Mouse (Mus musculus) midbrain, embryonic 11.5 days (tissue): ENCODE data around the gene Opn1mw. TPM values are rescaled to one million over a fixed set of nuclear protein-coding genes. Genes with fewer than 3 reads are reported as not detected.
"Not testable (repeated sequence)": the region's sequence is repeated elsewhere in the genome, so short reads cannot be mapped to it uniquely, and the experiment has no call there.

Experiments
- ATAC-seq: fragments of 200-750 bp; cut with Nextera tagmentation; 2 replicates; pipeline ENCODE4 v1.8.0; 2017; ENCODE audit warnings: moderate TSS enrichment, moderate library complexity; ENCODE audit not compliant: low FRiP score
- DNase-seq: peaks from one replicate; pipeline ENCODE4 v3.0.0; 2015; ENCODE audit warnings: low spot score; ENCODE audit errors: missing footprints
- H3K27ac ChIP-seq: fragments of 300-500 bp; sonication (generic); 2 replicates; pipeline ENCODE4 v1.5.1; 2014; ENCODE audit warnings: low read depth, low read length
- H3K27me3 ChIP-seq: fragments of 300-500 bp; sonication (generic); 2 replicates; pipeline ENCODE4 v1.6.1; 2014; ENCODE audit warnings: mild to moderate bottlenecking, low read length, moderate library complexity, mixed read lengths; ENCODE audit not compliant: control insufficient read depth, insufficient read depth
- H3K36me3 ChIP-seq: fragments of 300-500 bp; sonication (generic); 2 replicates; pipeline ENCODE4 v1.6.1; 2014; ENCODE audit warnings: mild to moderate bottlenecking, low read length, moderate library complexity, mixed read lengths; ENCODE audit not compliant: control insufficient read depth, insufficient read depth
- H3K4me1 ChIP-seq: fragments of 300-500 bp; sonication (generic); 2 replicates; pipeline ENCODE4 v1.6.1; 2014; ENCODE audit warnings: low read length; ENCODE audit not compliant: control insufficient read depth, insufficient read depth
- H3K4me2 ChIP-seq: fragments of 300-500 bp; sonication (generic); 2 replicates; pipeline ENCODE4 v1.6.1; 2014; ENCODE audit warnings: mild to moderate bottlenecking, moderate library complexity
- H3K4me3 ChIP-seq: fragments of 300-500 bp; sonication (generic); 2 replicates; pipeline ENCODE4 v1.5.1; 2014; ENCODE audit warnings: low read depth, low read length
- H3K9ac ChIP-seq: fragments of 300-500 bp; sonication (generic); 2 replicates; pipeline ENCODE4 v1.6.1; 2014; ENCODE audit warnings: low read length
- H3K9me3 ChIP-seq: fragments of 300-500 bp; sonication (generic); 2 replicates; pipeline ENCODE4 v1.6.1; 2016; ENCODE audit warnings: low read length; ENCODE audit not compliant: control insufficient read depth
- WGBS: fragments of 180-500 bp; shearing (Covaris S2); extraction: QIAGEN DNeasy Blood & Tissue Kit; methylation state at CpG from one replicate; pipeline ENCODE4 v1.1.7; 2014; 5-methylcytosine and 5-hydroxymethylcytosine counted together
- polyA plus RNA-seq: library from polyadenylated mRNA; unstranded; fragments of >200 nt; fragmentation: Nextera tagmentation; extraction: Ambion mirVana; gene quantifications from 2 replicates; pipeline ENCODE4 v1.2.1, GENCODE M21; 2014

Opn1mw gene
- polyA plus RNA-seq, 1 experiment from 2014 or later: not detected

- no peaks in the 10 kb centered on the region for H3K36me3 ChIP-seq
- no peaks in the 10 kb centered on the region for H3K4me1 ChIP-seq
- H3K4me3 ChIP-seq: no peak overlapping the region
- DNase-seq (no peak), ATAC-seq (no peak; the same call in 1 of the 2 replicates)
- H3K27me3 ChIP-seq: no peaks in the 10 kb centered on the region
- H3K9ac ChIP-seq: no peak overlapping the region
- no peak overlapping the region for H3K27ac ChIP-seq
- WGBS: 22% methylated on average over 10 of the region's 10 CpGs
- no peaks in the 10 kb centered on the region for H3K9me3 ChIP-seq
- peak overlapping the region; percentile 22; the same call in 1 of the 2 replicates for H3K4me2 ChIP-seq
These were observed 11.8 kb upstream of the Opn1mw start for GRCm38 (mm10) chrX:74115511-74115910.

- Histone ChIP-seq H3K9me3 (no peaks in the 10 kb centered on the region), H3K4me2 (no peak overlapping the region), H3K4me3 (no peak overlapping the region), H3K9ac (no peak overlapping the region), H3K36me3 (no peaks in the 10 kb centered on the region), H3K27ac (no peak overlapping the region), H3K4me1 (no peaks in the 10 kb centered on the region), H3K27me3 (no peaks in the 10 kb centered on the region; the same call in 1 of the 2 replicates)
- no peak for ATAC-seq
- no peak for DNase-seq
- 60% methylated on average over 2 of the region's 2 CpGs for WGBS
These were observed 2.3 kb upstream of the Opn1mw start for GRCm38 (mm10) chrX:74124975-74125374.

- H3K27ac ChIP-seq, DNase-seq, H3K36me3 ChIP-seq, H3K4me2 ChIP-seq, H3K4me3 ChIP-seq, H3K27me3 ChIP-seq, H3K9me3 ChIP-seq, H3K9ac ChIP-seq, H3K4me1 ChIP-seq, ATAC-seq: not testable (repeated sequence)
- WGBS: 24% methylated on average over 1 of the region's 1 CpGs
These were observed 8.0 kb downstream of the Opn1mw start, which contains the start of gene Mecp2 for GRCm38 (mm10) chrX:74135263-74135662. Gene Mecp2 (minus strand): TSS chrX:74135363.

- no peak within 1 kb of the TSS for H3K27ac ChIP-seq
- H3K4me3 ChIP-seq: no peak within 1 kb of the TSS
- H3K9ac ChIP-seq: no peak within 1 kb of the TSS
- DNase-seq (no peak), ATAC-seq (no peak)
- no peak within 1 kb of the TSS for H3K4me2 ChIP-seq
- no peaks in the 10 kb centered on the region for H3K9me3 ChIP-seq
- H3K27me3 ChIP-seq: no peaks in the 10 kb centered on the region
- H3K4me1 ChIP-seq: no peaks in the 10 kb centered on the region
- WGBS: 80% methylated on average over 1 of the region's 1 CpGs
- no peaks in the 10 kb centered on the region for H3K36me3 ChIP-seq
These were observed 40.5 kb downstream of the Opn1mw start, which contains the start of gene Tex28 for GRCm38 (mm10) chrX:74167738-74168137. Gene Tex28 (minus strand): TSS chrX:74167838.

- H3K4me3 ChIP-seq: no peak within 1 kb of the TSS
- no peaks in the 10 kb centered on the region for H3K9me3 ChIP-seq
- no peaks in the 10 kb centered on the region for H3K27me3 ChIP-seq
- no peaks in the 10 kb centered on the region for H3K36me3 ChIP-seq
- no peak within 1 kb of the TSS for H3K4me2 ChIP-seq
- ATAC-seq (no peak), DNase-seq (no peak)
- no peak within 1 kb of the TSS for H3K27ac ChIP-seq
- H3K9ac ChIP-seq: no peak within 1 kb of the TSS
- H3K4me1 ChIP-seq: no peaks in the 10 kb centered on the region
- 86% methylated on average over 17 of the region's 17 CpGs for WGBS
These were observed 49.7 kb downstream of the Opn1mw start, which contains the start of gene Tktl1 for GRCm38 (mm10) chrX:74176959-74177358. Gene Tktl1 (plus strand): TSS chrX:74177259.

Other genes with a start within 250 kb of the Opn1mw start
- not detected in 2 replicates for gene Avpr2, start 235.4 kb upstream of the Opn1mw start, polyA plus RNA-seq
- 18.3 and 21.3 TPM in 2 replicates for gene L1cam, start 231.4 kb upstream of the Opn1mw start, polyA plus RNA-seq
- 1.7 and 2.1 TPM in 2 replicates for gene Arhgap4, start 205.6 kb upstream of the Opn1mw start, polyA plus RNA-seq
- 117 and 121 TPM in 2 replicates for gene Naa10, start 205.5 kb upstream of the Opn1mw start, polyA plus RNA-seq
- gene Renbp, start 196.6 kb upstream of the Opn1mw start, polyA plus RNA-seq: 14.4 and 17.6 TPM in 2 replicates
- 74.5 and 75.1 TPM in 2 replicates for gene Hcfc1, start 161.1 kb upstream of the Opn1mw start, polyA plus RNA-seq
- gene Irak1, start 103.5 kb upstream of the Opn1mw start, polyA plus RNA-seq: 30.5 and 31.6 TPM in 2 replicates
- gene Mecp2, start 7.9 kb downstream of the Opn1mw start, polyA plus RNA-seq: 15.3 and 17.1 TPM in 2 replicates
- gene Tex28, start 40.4 kb downstream of the Opn1mw start, polyA plus RNA-seq: not detected in 2 replicates
- gene Tktl1, start 49.8 kb downstream of the Opn1mw start, polyA plus RNA-seq: not detected in 2 replicates
- 178 and 185 TPM in 2 replicates for gene Flna, start 122.4 kb downstream of the Opn1mw start, polyA plus RNA-seq
- gene Emd, start 127.2 kb downstream of the Opn1mw start, polyA plus RNA-seq: 24.3 and 25.2 TPM in 2 replicates
- gene Rpl10, start 143.3 kb downstream of the Opn1mw start, polyA plus RNA-seq: 661 and 713 TPM in 2 replicates
- gene Taz, start 154.4 kb downstream of the Opn1mw start, polyA plus RNA-seq: 57.9 and 60.9 TPM in 2 replicates
- gene Dnase1l1, start 154.9 kb downstream of the Opn1mw start, polyA plus RNA-seq: 4.3 and 4.4 TPM in 2 replicates
- 101 and 106 TPM in 2 replicates for gene Atp6ap1, start 169.6 kb downstream of the Opn1mw start, polyA plus RNA-seq
- 430 and 451 TPM in 2 replicates for gene Gdi1, start 177.5 kb downstream of the Opn1mw start, polyA plus RNA-seq
- gene Fam50a, start 185.6 kb downstream of the Opn1mw start, polyA plus RNA-seq: 58.1 and 59.2 TPM in 2 replicates
- 13.7 and 19.8 TPM in 2 replicates for gene Plxna3, start 201.6 kb downstream of the Opn1mw start, polyA plus RNA-seq
- gene Lage3, start 226.2 kb downstream of the Opn1mw start, polyA plus RNA-seq: 110 and 118 TPM in 2 replicates
- gene Ubl4a, start 245.8 kb downstream of the Opn1mw start, polyA plus RNA-seq: 74.3 and 76.5 TPM in 2 replicates
- 8.5 and 9.0 TPM in 2 replicates for gene Slc10a3, start 245.9 kb downstream of the Opn1mw start, polyA plus RNA-seq